Mouse (Mus musculus): ENCODE data around the gene Tmco4.

- TF ChIP-seq GATA1 (IDR thresholded peaks at IDR 0.05; ENCODE audit: low read length) (no peak), TAL1 (IDR thresholded peaks at IDR 0.05; ENCODE audit: low read length) (no peak)
These were observed 83.1 kb downstream of the Tmco4 start for GRCm38 (mm10) chr4:139055744-139056143.

Measured in erythroblast, embryonic 14.5 days (primary cell).